Mouse (Mus musculus): ENCODE data around the gene Plin4. TPM values are rescaled to one million over a fixed set of nuclear protein-coding genes. Genes with fewer than 3 reads are reported as not detected.

Gene Plin4
- not detected in 2 replicates for polyA plus RNA-seq (2012)

- TF ChIP-seq TAL1 (IDR thresholded peaks at IDR 0.05; ENCODE audit: low read length): no peak
- TF ChIP-seq GATA1 (IDR thresholded peaks at IDR 0.05; ENCODE audit: low read length): no peak
- Histone ChIP-seq H3K9me3 (ENCODE audit: control insufficient read depth, low read length) (no peaks in the 10 kb centered on the region), H3K4me3 (replicated peaks) (no peak within 1 kb of the TSS), H3K27me3 (ENCODE audit: control insufficient read depth) (no peaks in the 10 kb centered on the region), H3K4me1 (ENCODE audit: control insufficient read depth) (no peaks in the 10 kb centered on the region; the same call in 1 of the 2 replicates), H3K36me3 (ENCODE audit: control insufficient read depth) (no peaks in the 10 kb centered on the region)
Observed at GRCm38 (mm10) chr17:56109219-56110051, at the start of gene Plin4. Gene Plin4, minus strand, starts transcription at chr17:56109803.

GRCm38 (mm10) chr17:56153643-56154042, 44.0 kb upstream of the Plin4 start:
- no peaks in the 10 kb centered on the region for H3K36me3 ChIP-seq (ENCODE audit: control insufficient read depth)
- H3K9me3 ChIP-seq (ENCODE audit: control insufficient read depth, low read length): no peaks in the 10 kb centered on the region
- no peak for TF ChIP-seq GATA1 (IDR thresholded peaks at IDR 0.05; ENCODE audit: low read length)
- TF ChIP-seq TAL1 (IDR thresholded peaks at IDR 0.05; ENCODE audit: low read length): no peak
- no peak overlapping the region for H3K4me3 ChIP-seq (replicated peaks)
- H3K4me1 ChIP-seq (ENCODE audit: control insufficient read depth): no peaks in the 10 kb centered on the region
- peaks cover 61% of the 10 kb centered on the region for H3K27me3 ChIP-seq (ENCODE audit: control insufficient read depth)

GRCm38 (mm10) chr17:56149897-56150296, 40.3 kb upstream of the Plin4 start:
- Histone ChIP-seq H3K9me3 (ENCODE audit: control insufficient read depth, low read length) (no peaks in the 10 kb centered on the region), H3K4me1 (ENCODE audit: control insufficient read depth) (no peaks in the 10 kb centered on the region), H3K4me3 (replicated peaks) (no peak overlapping the region), H3K36me3 (ENCODE audit: control insufficient read depth) (no peaks in the 10 kb centered on the region), H3K27me3 (ENCODE audit: control insufficient read depth) (peaks cover 71% of the 10 kb centered on the region)
- TF ChIP-seq TAL1 (IDR thresholded peaks at IDR 0.05; ENCODE audit: low read length): no peak

GRCm38 (mm10) chr17:56148790-56149618, 39.4 kb upstream of the Plin4 start:
- no peak overlapping the region for H3K4me3 ChIP-seq (replicated peaks)
- TF ChIP-seq TAL1 (IDR thresholded peaks at IDR 0.05; ENCODE audit: low read length) (no peak), GATA1 (IDR thresholded peaks at IDR 0.05; ENCODE audit: low read length) (no peak)
- no peaks in the 10 kb centered on the region for H3K36me3 ChIP-seq (ENCODE audit: control insufficient read depth)
- H3K9me3 ChIP-seq (ENCODE audit: control insufficient read depth, low read length): no peaks in the 10 kb centered on the region
- peaks cover 75% of the 10 kb centered on the region for H3K27me3 ChIP-seq (ENCODE audit: control insufficient read depth)
- H3K4me1 ChIP-seq (ENCODE audit: control insufficient read depth): no peaks in the 10 kb centered on the region

- H3K27me3 ChIP-seq (ENCODE audit: control insufficient read depth): peaks cover 75% of the 10 kb centered on the region
- H3K4me1 ChIP-seq (ENCODE audit: control insufficient read depth): no peaks in the 10 kb centered on the region
- H3K9me3 ChIP-seq (ENCODE audit: control insufficient read depth, low read length): no peaks in the 10 kb centered on the region
- TF ChIP-seq TAL1 (IDR thresholded peaks at IDR 0.05; ENCODE audit: low read length): no peak
- TF ChIP-seq GATA1 (IDR thresholded peaks at IDR 0.05; ENCODE audit: low read length): no peak
- no peaks in the 10 kb centered on the region for H3K36me3 ChIP-seq (ENCODE audit: control insufficient read depth)
- no peak overlapping the region for H3K4me3 ChIP-seq (replicated peaks)
Observed at GRCm38 (mm10) chr17:56148280-56148679, 38.7 kb upstream of the Plin4 start.

GRCm38 (mm10) chr17:56147420-56147819, 37.8 kb upstream of the Plin4 start:
- no peaks in the 10 kb centered on the region for H3K4me1 ChIP-seq (ENCODE audit: control insufficient read depth)
- H3K9me3 ChIP-seq (ENCODE audit: control insufficient read depth, low read length): no peaks in the 10 kb centered on the region

GRCm38 (mm10) chr17:56146131-56146530, 36.5 kb upstream of the Plin4 start:
- H3K4me3 ChIP-seq (replicated peaks): no peak overlapping the region
- TF ChIP-seq GATA1 (IDR thresholded peaks at IDR 0.05; ENCODE audit: low read length) (no peak), TAL1 (IDR thresholded peaks at IDR 0.05; ENCODE audit: low read length) (no peak)
- H3K4me1 ChIP-seq (ENCODE audit: control insufficient read depth): peaks cover 8% of the 10 kb centered on the region; the same call in 1 of the 2 replicates
- no peaks in the 10 kb centered on the region for H3K9me3 ChIP-seq (ENCODE audit: control insufficient read depth, low read length)
- H3K27me3 ChIP-seq (ENCODE audit: control insufficient read depth): peaks cover 93% of the 10 kb centered on the region
- H3K36me3 ChIP-seq (ENCODE audit: control insufficient read depth): no peaks in the 10 kb centered on the region

More at GRCm38 (mm10) chr17:56147420-56147819, 37.8 kb upstream of the Plin4 start:
- Histone ChIP-seq H3K36me3 (ENCODE audit: control insufficient read depth) (no peaks in the 10 kb centered on the region), H3K4me3 (replicated peaks) (no peak overlapping the region), H3K27me3 (ENCODE audit: control insufficient read depth) (peaks cover 82% of the 10 kb centered on the region)
- no peak for TF ChIP-seq TAL1 (IDR thresholded peaks at IDR 0.05; ENCODE audit: low read length)
- no peak for TF ChIP-seq GATA1 (IDR thresholded peaks at IDR 0.05; ENCODE audit: low read length)

- TF ChIP-seq TAL1 (IDR thresholded peaks at IDR 0.05; ENCODE audit: low read length): no peak
- peaks cover 15% of the 10 kb centered on the region for H3K4me1 ChIP-seq (ENCODE audit: control insufficient read depth)
- no peaks in the 10 kb centered on the region for H3K9me3 ChIP-seq (ENCODE audit: control insufficient read depth, low read length)
- no peak overlapping the region for H3K4me3 ChIP-seq (replicated peaks)
- H3K36me3 ChIP-seq (ENCODE audit: control insufficient read depth): no peaks in the 10 kb centered on the region
- H3K27me3 ChIP-seq (ENCODE audit: control insufficient read depth): peaks cover 93% of the 10 kb centered on the region
Observed at GRCm38 (mm10) chr17:56144546-56144945, 34.9 kb upstream of the Plin4 start.
